Comparison of ENCODE assay signal across 9 mouse cellular contexts in the genomic region with DNA sequence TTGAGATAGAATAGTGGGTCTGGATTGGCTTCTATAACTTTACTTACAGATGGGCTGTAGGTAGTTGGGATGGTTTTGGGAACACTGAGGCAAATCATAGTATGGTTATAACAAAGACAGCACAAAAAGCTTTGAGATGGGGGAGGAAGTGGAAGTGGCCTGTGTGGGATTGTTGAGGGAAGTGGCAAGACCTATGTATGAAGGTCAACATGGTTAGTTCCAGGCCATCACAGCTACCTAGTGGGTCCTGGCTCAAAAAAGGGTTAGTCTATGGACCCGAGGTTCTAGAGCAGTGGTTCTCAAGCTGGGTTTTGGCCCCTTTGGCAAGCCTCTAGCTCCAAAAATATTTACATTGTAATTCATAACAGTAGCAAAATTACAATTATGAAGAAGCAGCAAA. TPM values are rescaled to one million over a fixed set of nuclear protein-coding genes. Genes with fewer than 3 reads are reported as not detected.
DNase-seq lines count a peak whose midpoint lies in the region; ATAC-seq and TF ChIP-seq lines count a peak whose summit lies in the region.
"Had no signal": no experiment of that assay in that cellular context is flagged by ENCODE, and none has a peak within 500 bp of the region (broad histone marks: within the 10 kb centered on the region; RNA-seq: fewer than 3 reads in every experiment).

No protein-coding gene starts in this region.

- H3K9me3 ChIP-seq in heart, postnatal 0 days (replicated peaks; ENCODE audit: control insufficient read depth, low read length), result no peaks in the 10 kb centered on the region
- no peaks in the 10 kb centered on the region for H3K9me3 ChIP-seq in embryonic facial prominence, embryonic 13.5 days
- H3K9me3 ChIP-seq in liver, embryonic 15.5 days (replicated peaks), result no peaks in the 10 kb centered on the region

- H3K9ac ChIP-seq in heart, postnatal 0 days (replicated peaks; ENCODE audit: low read depth, low read length), result no peak overlapping the region
- peak overlapping the region; percentile 6; the same call in 1 of the 2 replicates for H3K9ac ChIP-seq in embryonic facial prominence, embryonic 13.5 days
- H3K9ac ChIP-seq in liver, embryonic 15.5 days, result no peak overlapping the region

- no peaks in the 10 kb centered on the region for H3K27me3 ChIP-seq in heart, postnatal 0 days (ENCODE audit: control insufficient read depth, insufficient read depth, low read length)
- H3K27me3 ChIP-seq in embryonic facial prominence, embryonic 13.5 days, result no peaks in the 10 kb centered on the region
- H3K27me3 ChIP-seq in liver, embryonic 15.5 days, result no peaks in the 10 kb centered on the region

- intact Hi-C loops in heart, postnatal 14 days (cut with DNase I), result no loop called here

- H3K4me2 ChIP-seq in heart, postnatal 0 days (ENCODE audit: low read depth, low read length), result peak overlapping the region; percentile 8; the same call in 1 of the 2 replicates
- H3K4me2 ChIP-seq in embryonic facial prominence, embryonic 13.5 days, result peak overlapping the region; percentile 73
- H3K4me2 ChIP-seq in liver, embryonic 15.5 days, result peak overlapping the region; percentile 23

- ATAC-seq in heart, postnatal 0 days (ENCODE audit: insufficient read depth, low read depth), result no peak
- ATAC-seq in embryonic facial prominence, embryonic 13.5 days (ENCODE audit: insufficient number of reproducible peaks, insufficient read depth, low FRiP score, low TSS enrichment, low read depth), result no peak
- ATAC-seq in liver, embryonic 15.5 days (ENCODE audit: insufficient read depth), result no peak

- no peak overlapping the region for H3K4me3 ChIP-seq in heart, postnatal 0 days (ENCODE audit: low read depth, low read length)
- H3K4me3 ChIP-seq in embryonic facial prominence, embryonic 13.5 days, result no peak overlapping the region
- H3K4me3 ChIP-seq in liver, embryonic 15.5 days (replicated peaks), result no peak overlapping the region

- H3K4me1 ChIP-seq in heart, postnatal 0 days (ENCODE audit: control insufficient read depth, insufficient read depth), result peaks cover 17% of the 10 kb centered on the region
- peaks cover 15% of the 10 kb centered on the region for H3K4me1 ChIP-seq in embryonic facial prominence, embryonic 13.5 days
- peaks cover 42% of the 10 kb centered on the region for H3K4me1 ChIP-seq in liver, embryonic 15.5 days (replicated peaks)

- TF ChIP-seq EP300 in heart, postnatal 0 days (IDR thresholded peaks at IDR 0.05; ENCODE audit: low read depth), result no peak

- WGBS in heart, postnatal 0 days, result 71% methylated on average over 1 of the region's 1 CpGs
- WGBS in embryonic facial prominence, embryonic 13.5 days, result 82% methylated on average over 1 of the region's 1 CpGs
- WGBS in liver, embryonic 15.5 days (ENCODE audit: insufficient replicate concordance), result 48% methylated on average over 1 of the region's 1 CpGs

- no peak for DNase-seq in heart, postnatal 0 days (ENCODE audit: low spot score)
- DNase-seq in heart, postnatal 14 days, result no peak
- peak; percentile 41 for DNase-seq in 416B (ENCODE audit: low read depth)
- no peak for DNase-seq in urinary bladder, postnatal 4 days (ENCODE audit: low spot score in 2 of 2)
- no peak for DNase-seq in cerebellum, postnatal 10 days
- no peak for DNase-seq in adrenal gland, adult 2 months

- H3K27ac ChIP-seq in heart, postnatal 0 days (ENCODE audit: low read depth), result no peak overlapping the region
- no peak overlapping the region for H3K27ac ChIP-seq in embryonic facial prominence, embryonic 13.5 days
- peak overlapping the region; percentile 48 for H3K27ac ChIP-seq in liver, embryonic 15.5 days (replicated peaks)
- H3K27ac ChIP-seq: layer of hippocampus, adult 2 months had no signal

- TF ChIP-seq CTCF in heart, postnatal 0 days (IDR thresholded peaks at IDR 0.05; ENCODE audit: low read depth), result no peak

- peaks cover 26% of the 10 kb centered on the region for H3K36me3 ChIP-seq in heart, postnatal 0 days (replicated peaks; ENCODE audit: control insufficient read depth, insufficient read depth, low read length)
- peaks cover 29% of the 10 kb centered on the region for H3K36me3 ChIP-seq in embryonic facial prominence, embryonic 13.5 days
- peaks cover 28% of the 10 kb centered on the region for H3K36me3 ChIP-seq in liver, embryonic 15.5 days (replicated peaks)

RNA-seq across cellular contexts. Expression of a gene that starts 2.2 kb away (rescaled TPM):
- 28.8 and 31.9 TPM in 2 replicates for total RNA-seq in heart, postnatal 0 days (2014; rRNA removed; ENCODE audit: low replicate concordance)
- polyA plus RNA-seq in heart, postnatal 0 days (2015; fragmentation: Nextera tagmentation; extraction: Ambion mirVana), result 19.9 and 20.5 TPM in 2 replicates
- 10 to 100 TPM; 36.4 to 38.0 TPM for total RNA-seq in heart, postnatal 14 days (2021)
- polyA plus RNA-seq in embryonic facial prominence, embryonic 13.5 days (2015; fragmentation: Nextera tagmentation; extraction: Ambion mirVana), result 66.3 and 72.4 TPM in 2 replicates
- 16.0 and 17.2 TPM in 2 replicates for polyA plus RNA-seq in liver, embryonic 15.5 days (2015; fragmentation: Nextera tagmentation; extraction: Ambion mirVana)
- 10 to 100 TPM; 47.0 to 48.2 TPM for total RNA-seq in adrenal gland, adult 2 months (2021)
- polyA plus RNA-seq in adrenal gland, adult 2 months (2012; rRNA removed), result 2.2 and 3.6 TPM in 2 replicates

Comparison
In these comparisons a context has a peak if more than half of its experiments do, and no peak if none do; other contexts are left out.
1. H3K4me2 ChIP-seq: peak in every context shown above with its lines; median percentile 73 in embryonic facial prominence, embryonic 13.5 days; 23 in liver, embryonic 15.5 days; 8 in heart, postnatal 0 days.